Mouse (Mus musculus): Measurements from ENCODE around the gene Elovl7. TPM values are rescaled to one million over a fixed set of nuclear protein-coding genes. Genes with fewer than 3 reads are reported as not detected.

Gene Elovl7
- polyA plus RNA-seq, 1 experiment = 0.51 TPM

GRCm38 (mm10) chr13:108215231-108215780 is 1.1 kb downstream of the Elovl7 start:
- no peaks in the 10 kb centered on the region for H3K36me3 ChIP-seq (ENCODE audit: control insufficient read depth, insufficient read depth)
- H3K79me2 ChIP-seq (ENCODE audit: control insufficient read depth, insufficient read depth) = no peaks in the 10 kb centered on the region
- H3K4me3 ChIP-seq (ENCODE audit: insufficient read depth, poor library complexity, severe bottlenecking) = no peak overlapping the region
- TF ChIP-seq MYOG (IDR thresholded peaks at IDR 0.05; ENCODE audit: control insufficient read depth, extremely low read depth, insufficient read length) (no peak), CTCF (IDR thresholded peaks at IDR 0.05; ENCODE audit: control insufficient read depth, insufficient read depth, insufficient read length) (no peak), CEBPB (IDR thresholded peaks at IDR 0.05; ENCODE audit: low read depth) (no peak), USF1 (IDR thresholded peaks at IDR 0.05; ENCODE audit: low read depth) (no peak), FOSL1 (IDR thresholded peaks at IDR 0.05; ENCODE audit: insufficient read depth, low read length, poor library complexity, severe bottlenecking) (no peak), MAX (IDR thresholded peaks at IDR 0.05) (no peak), MYOD1 (IDR thresholded peaks at IDR 0.05; ENCODE audit: control insufficient read depth, insufficient read length, low read depth) (no peak)
- H3K79me3 ChIP-seq (ENCODE audit: low read depth) = no peaks in the 10 kb centered on the region
- peaks cover 5% of the 10 kb centered on the region for H3K27me3 ChIP-seq (ENCODE audit: control insufficient read depth, insufficient read depth, insufficient read length)
- H3ac ChIP-seq (ENCODE audit: control insufficient read depth, insufficient read length, low read depth) = no peak overlapping the region

DNA sequence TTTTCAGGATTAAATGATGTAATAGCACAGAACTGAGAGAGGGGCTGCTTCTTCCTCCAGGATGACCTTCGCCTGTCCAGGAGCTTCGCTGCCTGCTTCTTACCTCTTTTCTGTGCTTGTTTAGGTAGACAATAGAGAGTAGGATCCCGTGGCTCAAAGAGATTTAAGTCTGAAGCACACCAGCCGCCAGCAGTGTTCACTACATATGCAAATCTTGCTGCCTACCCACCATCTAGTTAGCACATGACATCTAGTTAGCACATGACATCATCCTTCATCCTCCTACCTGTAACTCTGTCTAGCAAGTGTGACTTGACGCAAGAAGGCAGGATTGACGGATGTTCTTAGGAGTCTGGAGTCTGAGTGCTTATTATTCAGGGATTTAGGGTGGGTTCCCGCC is 5.6 kb downstream of the Elovl7 start:
- Histone ChIP-seq H3K4me3 (ENCODE audit: insufficient read depth, poor library complexity, severe bottlenecking) (no peak overlapping the region), H3K79me2 (ENCODE audit: control insufficient read depth, insufficient read depth) (no peaks in the 10 kb centered on the region), H3K36me3 (ENCODE audit: control insufficient read depth, insufficient read depth) (no peaks in the 10 kb centered on the region), H3K79me3 (ENCODE audit: low read depth) (no peaks in the 10 kb centered on the region), H3K27me3 (ENCODE audit: control insufficient read depth, insufficient read depth, insufficient read length) (peaks cover 5% of the 10 kb centered on the region), H3ac (ENCODE audit: control insufficient read depth, insufficient read length, low read depth) (no peak overlapping the region)
- TF ChIP-seq MAX (IDR thresholded peaks at IDR 0.05) = no peak
- no peak for TF ChIP-seq USF1 (IDR thresholded peaks at IDR 0.05; ENCODE audit: low read depth)
- TF ChIP-seq CTCF (IDR thresholded peaks at IDR 0.05; ENCODE audit: control insufficient read depth, insufficient read depth, insufficient read length) = no peak
- TF ChIP-seq MYOG (IDR thresholded peaks at IDR 0.05; ENCODE audit: control insufficient read depth, extremely low read depth, insufficient read length) = no peak
- no peak for TF ChIP-seq FOSL1 (IDR thresholded peaks at IDR 0.05; ENCODE audit: insufficient read depth, low read length, poor library complexity, severe bottlenecking)
- no peak for TF ChIP-seq CEBPB (IDR thresholded peaks at IDR 0.05; ENCODE audit: low read depth)
- no peak for TF ChIP-seq MYOD1 (IDR thresholded peaks at IDR 0.05; ENCODE audit: control insufficient read depth, insufficient read length, low read depth)

DNA sequence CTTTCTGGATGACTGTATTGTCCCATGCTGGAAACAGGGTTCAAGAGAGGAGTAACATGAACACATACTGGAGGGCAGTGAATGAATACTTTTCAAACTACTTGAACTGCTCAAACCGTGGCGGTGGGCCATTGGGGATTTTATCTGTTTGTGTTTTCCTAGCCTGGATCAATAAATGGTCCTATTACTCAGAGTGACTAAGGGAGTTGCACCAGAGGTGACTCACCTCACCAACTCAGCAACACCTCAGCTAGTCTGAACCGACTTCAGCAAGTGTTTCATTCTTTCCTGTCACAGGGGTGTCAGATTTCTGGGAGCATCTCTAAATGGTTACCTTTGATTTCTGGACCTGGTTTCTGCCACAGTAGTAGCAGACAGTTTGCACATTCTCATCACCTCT is 15.0 kb downstream of the Elovl7 start:
- Histone ChIP-seq H3K27me3 (ENCODE audit: control insufficient read depth, insufficient read depth, insufficient read length) (no peaks in the 10 kb centered on the region), H3K79me2 (ENCODE audit: control insufficient read depth, insufficient read depth) (no peaks in the 10 kb centered on the region), H3K79me3 (ENCODE audit: low read depth) (no peaks in the 10 kb centered on the region), H3K4me3 (ENCODE audit: insufficient read depth, poor library complexity, severe bottlenecking) (no peak overlapping the region), H3K36me3 (ENCODE audit: control insufficient read depth, insufficient read depth) (no peaks in the 10 kb centered on the region), H3ac (ENCODE audit: control insufficient read depth, insufficient read length, low read depth) (no peak overlapping the region)
- no peak for TF ChIP-seq MYOG (IDR thresholded peaks at IDR 0.05; ENCODE audit: control insufficient read depth, extremely low read depth, insufficient read length)
- peak; percentile 77 for TF ChIP-seq CEBPB (IDR thresholded peaks at IDR 0.05; ENCODE audit: low read depth)
- peak; percentile 48 for TF ChIP-seq FOSL1 (IDR thresholded peaks at IDR 0.05; ENCODE audit: insufficient read depth, low read length, poor library complexity, severe bottlenecking)
- TF ChIP-seq CTCF (IDR thresholded peaks at IDR 0.05; ENCODE audit: control insufficient read depth, insufficient read depth, insufficient read length) = no peak
- no peak for TF ChIP-seq MAX (IDR thresholded peaks at IDR 0.05)

- Histone ChIP-seq H3K4me3 (ENCODE audit: insufficient read depth, poor library complexity, severe bottlenecking) (no peak overlapping the region), H3K36me3 (ENCODE audit: control insufficient read depth, insufficient read depth) (no peaks in the 10 kb centered on the region), H3K79me2 (ENCODE audit: control insufficient read depth, insufficient read depth) (no peaks in the 10 kb centered on the region), H3K27me3 (ENCODE audit: control insufficient read depth, insufficient read depth, insufficient read length) (no peaks in the 10 kb centered on the region), H3K79me3 (ENCODE audit: low read depth) (no peaks in the 10 kb centered on the region), H3ac (ENCODE audit: control insufficient read depth, insufficient read length, low read depth) (no peak overlapping the region)
- TF ChIP-seq MAX (IDR thresholded peaks at IDR 0.05) (no peak), FOSL1 (IDR thresholded peaks at IDR 0.05; ENCODE audit: insufficient read depth, low read length, poor library complexity, severe bottlenecking) (no peak), MYOG (IDR thresholded peaks at IDR 0.05; ENCODE audit: control insufficient read depth, extremely low read depth, insufficient read length) (no peak), MYOD1 (IDR thresholded peaks at IDR 0.05; ENCODE audit: control insufficient read depth, insufficient read length, low read depth) (no peak), CEBPB (IDR thresholded peaks at IDR 0.05; ENCODE audit: low read depth) (no peak), CTCF (IDR thresholded peaks at IDR 0.05; ENCODE audit: control insufficient read depth, insufficient read depth, insufficient read length) (no peak), USF1 (IDR thresholded peaks at IDR 0.05; ENCODE audit: low read depth) (no peak)
Measured at GRCm38 (mm10) chr13:108229634-108230330, 15.6 kb downstream of the Elovl7 start.

DNA sequence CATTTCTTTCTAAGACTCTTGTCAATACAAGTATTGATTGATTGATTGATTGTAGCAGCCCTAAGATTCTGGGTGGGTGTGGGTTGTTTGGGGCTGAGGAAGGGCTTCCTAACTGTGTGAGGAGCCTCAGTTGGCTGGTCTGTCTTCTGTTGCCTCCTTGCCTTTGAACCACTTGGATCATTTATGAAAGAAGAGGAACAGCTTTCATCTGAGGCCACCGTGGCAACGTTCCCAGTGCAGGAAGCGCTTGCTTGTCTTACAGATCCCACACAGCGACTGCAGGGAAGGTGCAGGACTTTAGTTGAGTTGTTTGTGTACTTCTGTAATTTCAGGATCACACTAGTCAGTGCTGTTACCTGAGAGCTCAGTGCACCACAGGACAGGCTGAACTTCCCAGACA is 25.8 kb downstream of the Elovl7 start:
- Histone ChIP-seq H3K79me3 (ENCODE audit: low read depth) (no peaks in the 10 kb centered on the region), H3K79me2 (ENCODE audit: control insufficient read depth, insufficient read depth) (no peaks in the 10 kb centered on the region), H3K27me3 (ENCODE audit: control insufficient read depth, insufficient read depth, insufficient read length) (no peaks in the 10 kb centered on the region), H3ac (ENCODE audit: control insufficient read depth, insufficient read length, low read depth) (no peak overlapping the region), H3K4me3 (ENCODE audit: insufficient read depth, poor library complexity, severe bottlenecking) (no peak overlapping the region), H3K36me3 (ENCODE audit: control insufficient read depth, insufficient read depth) (no peaks in the 10 kb centered on the region)
- TF ChIP-seq CTCF (IDR thresholded peaks at IDR 0.05; ENCODE audit: control insufficient read depth, insufficient read depth, insufficient read length) (no peak), USF1 (IDR thresholded peaks at IDR 0.05; ENCODE audit: low read depth) (no peak)

DNA sequence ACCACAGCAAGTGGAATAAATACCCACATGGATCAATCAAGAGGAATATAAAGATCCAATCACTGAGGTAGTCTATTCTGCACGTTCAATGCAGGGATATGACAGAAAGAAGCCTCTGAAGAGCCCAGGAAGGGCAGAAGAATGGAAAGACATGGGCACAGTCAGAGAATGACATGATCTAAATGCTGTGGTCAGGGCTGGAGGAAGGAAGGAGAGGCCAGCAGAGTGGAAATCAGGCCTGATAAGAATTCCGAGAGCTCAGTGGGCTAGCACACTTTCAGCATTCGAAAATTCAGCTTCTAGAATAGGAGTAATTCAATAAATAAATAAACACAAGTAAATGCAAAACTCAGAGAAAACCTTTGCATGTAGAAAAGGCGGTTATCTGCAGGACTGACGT is 27.5 kb downstream of the Elovl7 start:
- TF ChIP-seq MYOD1 (IDR thresholded peaks at IDR 0.05; ENCODE audit: control insufficient read depth, insufficient read length, low read depth) = no peak
- no peak for TF ChIP-seq FOSL1 (IDR thresholded peaks at IDR 0.05; ENCODE audit: insufficient read depth, low read length, poor library complexity, severe bottlenecking)
- no peak for TF ChIP-seq MAX (IDR thresholded peaks at IDR 0.05)
- no peak for TF ChIP-seq MYOG (IDR thresholded peaks at IDR 0.05; ENCODE audit: control insufficient read depth, extremely low read depth, insufficient read length)
- no peak for TF ChIP-seq USF1 (IDR thresholded peaks at IDR 0.05; ENCODE audit: low read depth)
- no peak for TF ChIP-seq CTCF (IDR thresholded peaks at IDR 0.05; ENCODE audit: control insufficient read depth, insufficient read depth, insufficient read length)
- no peak for TF ChIP-seq CEBPB (IDR thresholded peaks at IDR 0.05; ENCODE audit: low read depth)
- Histone ChIP-seq H3K79me2 (ENCODE audit: control insufficient read depth, insufficient read depth) (no peaks in the 10 kb centered on the region), H3K79me3 (ENCODE audit: low read depth) (no peaks in the 10 kb centered on the region), H3K4me3 (ENCODE audit: insufficient read depth, poor library complexity, severe bottlenecking) (no peak overlapping the region), H3ac (ENCODE audit: control insufficient read depth, insufficient read length, low read depth) (no peak overlapping the region), H3K27me3 (ENCODE audit: control insufficient read depth, insufficient read depth, insufficient read length) (no peaks in the 10 kb centered on the region), H3K36me3 (ENCODE audit: control insufficient read depth, insufficient read depth) (no peaks in the 10 kb centered on the region)

Measured in C2C12 (cell line).